Mouse (Mus musculus) megakaryocyte, embryonic 14.5 days (primary cell): Measurements from ENCODE around the gene Ubash3a.

Experiments used
- FLI1 ChIP-seq: IDR thresholded peaks from 2 replicates; pipeline ENCODE4 v1.6.1; 2012; ENCODE audit warnings: low read length, inconsistent platforms, mixed read lengths
- GATA1 ChIP-seq: IDR thresholded peaks from 3 replicates; pipeline ENCODE4 v1.6.1; 2012; ENCODE audit warnings: mixed read lengths, low read length, inconsistent platforms, borderline replicate concordance

GRCm38 (mm10) chr17:31277931-31278330 lies 70.3 kb downstream of the Ubash3a start:
- TF ChIP-seq GATA1: no peak
- no peak for TF ChIP-seq FLI1
